ENCODE assay signal across 8 mouse cellular contexts in the genomic region with DNA sequence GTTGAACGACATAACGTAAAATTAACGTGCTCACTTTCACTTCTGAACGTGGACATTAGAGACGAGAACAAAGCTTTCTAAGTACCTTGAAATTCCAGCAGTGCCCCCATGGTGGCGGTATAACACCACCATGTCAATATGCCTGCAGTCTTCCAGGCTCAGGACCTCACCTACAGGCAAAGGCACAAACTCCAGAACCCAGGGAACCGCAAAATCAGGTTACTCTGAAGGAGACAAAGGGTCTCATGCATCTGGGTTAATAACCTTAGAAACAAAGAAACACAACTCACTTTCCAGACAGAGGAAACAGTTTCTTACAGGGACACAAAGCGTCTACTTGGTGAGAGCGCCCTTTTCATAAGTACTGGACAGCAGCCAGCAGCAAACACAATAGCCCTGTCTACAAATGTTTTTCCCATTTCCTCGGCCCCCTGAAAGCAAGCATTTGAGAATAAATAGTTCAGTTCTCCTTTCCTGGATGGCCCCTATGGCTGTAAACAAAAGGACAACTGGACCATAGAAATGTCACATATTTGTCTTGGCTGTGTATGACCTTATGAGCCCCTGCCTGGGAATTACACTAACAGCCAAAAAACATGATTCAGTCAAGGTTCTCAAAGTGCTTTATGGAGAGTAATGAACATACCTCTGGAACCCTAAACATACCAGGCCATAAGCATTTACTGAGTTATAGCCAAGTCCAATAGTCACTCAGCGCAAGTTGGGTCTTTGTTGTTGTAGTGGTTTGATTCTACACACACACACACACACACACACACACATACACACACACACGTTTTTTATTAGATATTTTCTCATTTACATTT. TPM values are rescaled to one million over a fixed set of nuclear protein-coding genes. Genes with fewer than 3 reads are reported as not detected.
DNase-seq lines count a peak whose midpoint lies in the region; ATAC-seq and TF ChIP-seq lines count a peak whose summit lies in the region.

No protein-coding gene starts in this region.

- peak overlapping the region; percentile 32 for H3K4me2 ChIP-seq in hindbrain, embryonic 14.5 days (replicated peaks)

- DNase-seq in Patski (ENCODE audit: low read depth, low spot score): peak; percentile 43
- DNase-seq in cerebellum, postnatal 14 days: peak; percentile 91 to 92
- peak; percentile 82 to 87 for DNase-seq in frontal cortex, postnatal 25 days (ENCODE audit: low spot score in 2 of 2)
- DNase-seq in hindbrain, embryonic 14.5 days (ENCODE audit: low spot score): peak; percentile 92
- DNase-seq in layer of hippocampus, postnatal 36 days: peak; percentile 77 to 84
- DNase-seq in lung, postnatal 36 days: peak; percentile 96
- peak; percentile 93 for DNase-seq in retina, postnatal 1 day
- peak; percentile 67 to 72 for DNase-seq in urinary bladder, adult 18-20 months (ENCODE audit: low spot score in 2 of 2)

- H3K4me1 ChIP-seq in hindbrain, embryonic 14.5 days (replicated peaks; ENCODE audit: control insufficient read depth, insufficient read depth, low read length): no peaks in the 10 kb centered on the region

- H3K36me3 ChIP-seq in hindbrain, embryonic 14.5 days (replicated peaks; ENCODE audit: control insufficient read depth, insufficient read depth): no peaks in the 10 kb centered on the region

- no peaks in the 10 kb centered on the region for H3K9me3 ChIP-seq in hindbrain, embryonic 14.5 days (ENCODE audit: control insufficient read depth, low read length)

- POLR2A ChIA-PET in Patski (lab: Charles Lee): no interaction called here

- no peaks in the 10 kb centered on the region for H3K27me3 ChIP-seq in Patski
- H3K27me3 ChIP-seq in hindbrain, embryonic 14.5 days (ENCODE audit: control insufficient read depth, insufficient read depth, low read length): no peaks in the 10 kb centered on the region

- peak; percentile 93 for TF ChIP-seq CTCF in Patski (IDR thresholded peaks at IDR 0.05)

- 20% methylated on average over 12 of the region's 12 CpGs for WGBS in hindbrain, embryonic 14.5 days

- peak; percentile 65 for ATAC-seq in Patski
- peak; percentile 89 for ATAC-seq in hindbrain, embryonic 14.5 days (ENCODE audit: low FRiP score)

- no peak overlapping the region for H3K27ac ChIP-seq in hindbrain, embryonic 14.5 days

- peak overlapping the region; percentile 28; the same call in 1 of the 2 replicates for H3K9ac ChIP-seq in hindbrain, embryonic 14.5 days

- CTCF ChIA-PET in Patski (lab: Charles Lee): interaction anchor here (0.9 to 1.2 kb wide), 3 partner anchors 192 to 203 kb away, joined by 3 to 4 read pairs (median 4); no protein-coding TSS in a partner anchor

- in situ Hi-C loops in Patski (cut with MboI; ENCODE audit: low pct_unique_long_range_greater_than_20kb): loop anchor here (5.0 kb wide), 1 partner anchor 225 kb away; no protein-coding TSS in a partner anchor

- H3K4me3 ChIP-seq in hindbrain, embryonic 14.5 days (replicated peaks; ENCODE audit: low read length): no peak overlapping the region

RNA-seq across cellular contexts. Expression of gene Gclc, which starts 52.7 kb away (rescaled TPM):
- 183 TPM for polyA plus RNA-seq in Patski (2021)
- 21.7 and 25.1 TPM in 2 replicates for polyA plus RNA-seq in hindbrain, embryonic 14.5 days (2014; fragmentation: Nextera tagmentation; extraction: Ambion mirVana)
- 10 to 100 TPM; 44.9 TPM for total RNA-seq in layer of hippocampus, postnatal 36 days (2021)

Comparison
In these comparisons a context has a peak if more than half of its experiments do, and no peak if none do; other contexts are left out.
1. DNase-seq: peak in every context shown above with its lines; median percentile 96 in lung, postnatal 36 days; 93 in retina, postnatal 1 day; 92 in hindbrain, embryonic 14.5 days; 92 in cerebellum, postnatal 14 days; 84 in frontal cortex, postnatal 25 days; 80 in layer of hippocampus, postnatal 36 days; 70 in urinary bladder, adult 18-20 months; 43 in Patski.